Mouse (Mus musculus): ENCODE results near the gene Grip1. TPM values are rescaled to one million over a fixed set of nuclear protein-coding genes. Genes with fewer than 3 reads are reported as not detected.

Gene Grip1
- polyA plus RNA-seq, 1 experiment from 2014 or later, result 4.8 TPM

- H3K4me2 ChIP-seq (replicated peaks), result no peak overlapping the region
- H3K9me3 ChIP-seq (replicated peaks), result no peaks in the 10 kb centered on the region
- ATAC-seq (ENCODE audit: insufficient number of reproducible peaks, low FRiP score, low TSS enrichment, low read depth), result no peak
- H3K36me3 ChIP-seq, result no peaks in the 10 kb centered on the region
- no peak overlapping the region for H3K9ac ChIP-seq
- H3K27me3 ChIP-seq, result no peaks in the 10 kb centered on the region
- H3K4me3 ChIP-seq (replicated peaks), result no peak overlapping the region
- H3K4me1 ChIP-seq, result no peaks in the 10 kb centered on the region
- H3K27ac ChIP-seq (replicated peaks), result no peak overlapping the region
- WGBS, result 91% methylated on average over 5 of the region's 5 CpGs
Measured at GRCm38 (mm10) chr10:119808384-119808783, 354.8 kb downstream of the Grip1 start.

GRCm38 (mm10) chr10:119814087-119814486 is 360.5 kb downstream of the Grip1 start:
- H3K27ac ChIP-seq (replicated peaks), result no peak overlapping the region
- H3K4me3 ChIP-seq (replicated peaks), result no peak overlapping the region
- H3K9me3 ChIP-seq (replicated peaks), result no peaks in the 10 kb centered on the region
- ATAC-seq (ENCODE audit: insufficient number of reproducible peaks, low FRiP score, low TSS enrichment, low read depth), result no peak
- WGBS, result 67% methylated on average over 4 of the region's 4 CpGs
- no peaks in the 10 kb centered on the region for H3K36me3 ChIP-seq
- H3K27me3 ChIP-seq, result no peaks in the 10 kb centered on the region
- H3K4me1 ChIP-seq, result peaks cover 4% of the 10 kb centered on the region; the same call in 1 of the 2 replicates
- H3K9ac ChIP-seq, result no peak overlapping the region
- H3K4me2 ChIP-seq (replicated peaks), result no peak overlapping the region

GRCm38 (mm10) chr10:119816001-119816400 is 362.4 kb downstream of the Grip1 start:
- H3K27me3 ChIP-seq, result no peaks in the 10 kb centered on the region

GRCm38 (mm10) chr10:119818381-119818780 is 364.8 kb downstream of the Grip1 start:
- H3K9me3 ChIP-seq (replicated peaks), result no peaks in the 10 kb centered on the region
- peaks cover 13% of the 10 kb centered on the region; the same call in 1 of the 2 replicates for H3K4me1 ChIP-seq
- no peak overlapping the region for H3K9ac ChIP-seq
- no peak overlapping the region for H3K4me3 ChIP-seq (replicated peaks)
- no peak overlapping the region for H3K27ac ChIP-seq (replicated peaks)
- no peaks in the 10 kb centered on the region for H3K27me3 ChIP-seq
- no peaks in the 10 kb centered on the region for H3K36me3 ChIP-seq
- no peak overlapping the region for H3K4me2 ChIP-seq (replicated peaks)
- 58% methylated on average over 5 of the region's 5 CpGs for WGBS
- no peak for ATAC-seq (ENCODE audit: insufficient number of reproducible peaks, low FRiP score, low TSS enrichment, low read depth)

More at GRCm38 (mm10) chr10:119816001-119816400, 362.4 kb downstream of the Grip1 start:
- Histone ChIP-seq H3K36me3 (no peaks in the 10 kb centered on the region), H3K9ac (no peak overlapping the region), H3K4me3 (replicated peaks) (no peak overlapping the region), H3K9me3 (replicated peaks) (no peaks in the 10 kb centered on the region), H3K4me2 (replicated peaks) (no peak overlapping the region), H3K4me1 (peaks cover 13% of the 10 kb centered on the region; the same call in 1 of the 2 replicates), H3K27ac (replicated peaks) (no peak overlapping the region)
- 64% methylated on average over 5 of the region's 5 CpGs for WGBS
- ATAC-seq (ENCODE audit: insufficient number of reproducible peaks, low FRiP score, low TSS enrichment, low read depth), result no peak

- H3K9ac ChIP-seq, result no peak overlapping the region
- peaks cover 13% of the 10 kb centered on the region; the same call in 1 of the 2 replicates for H3K4me1 ChIP-seq
- H3K27ac ChIP-seq (replicated peaks), result no peak overlapping the region
- H3K9me3 ChIP-seq (replicated peaks), result no peaks in the 10 kb centered on the region
- no peaks in the 10 kb centered on the region for H3K27me3 ChIP-seq
- WGBS, result 24% methylated on average over 17 of the region's 17 CpGs
- peak overlapping the region; percentile 21 for H3K4me3 ChIP-seq (replicated peaks)
- no peak for ATAC-seq (ENCODE audit: insufficient number of reproducible peaks, low FRiP score, low TSS enrichment, low read depth)
- no peaks in the 10 kb centered on the region for H3K36me3 ChIP-seq
- peak overlapping the region; percentile 42 for H3K4me2 ChIP-seq (replicated peaks)
Measured at GRCm38 (mm10) chr10:119819102-119819681, 365.6 kb downstream of the Grip1 start.

- Histone ChIP-seq H3K27ac (replicated peaks) (no peak overlapping the region), H3K4me1 (peaks cover 13% of the 10 kb centered on the region; the same call in 1 of the 2 replicates), H3K4me3 (replicated peaks) (peak overlapping the region; percentile 21), H3K36me3 (no peaks in the 10 kb centered on the region), H3K4me2 (replicated peaks) (peak overlapping the region; percentile 42), H3K9ac (no peak overlapping the region), H3K9me3 (replicated peaks) (no peaks in the 10 kb centered on the region), H3K27me3 (no peaks in the 10 kb centered on the region)
- 16% methylated on average over 5 of the region's 5 CpGs for WGBS
- ATAC-seq (ENCODE audit: insufficient number of reproducible peaks, low FRiP score, low TSS enrichment, low read depth), result no peak
Measured at GRCm38 (mm10) chr10:119819740-119820139, 366.1 kb downstream of the Grip1 start.

GRCm38 (mm10) chr10:119820428-119820827 is 366.8 kb downstream of the Grip1 start:
- ATAC-seq (ENCODE audit: insufficient number of reproducible peaks, low FRiP score, low TSS enrichment, low read depth), result no peak
- no peaks in the 10 kb centered on the region for H3K36me3 ChIP-seq
- peaks cover 13% of the 10 kb centered on the region; the same call in 1 of the 2 replicates for H3K4me1 ChIP-seq
- H3K4me3 ChIP-seq (replicated peaks), result no peak overlapping the region
- 38% methylated on average over 4 of the region's 4 CpGs for WGBS
- no peaks in the 10 kb centered on the region for H3K27me3 ChIP-seq
- H3K27ac ChIP-seq (replicated peaks), result no peak overlapping the region
- no peak overlapping the region for H3K9ac ChIP-seq
- H3K9me3 ChIP-seq (replicated peaks), result no peaks in the 10 kb centered on the region
- H3K4me2 ChIP-seq (replicated peaks), result no peak overlapping the region

GRCm38 (mm10) chr10:119823691-119824090 is 370.1 kb downstream of the Grip1 start:
- WGBS, result 66% methylated on average over 7 of the region's 7 CpGs
- Histone ChIP-seq H3K9ac (no peak overlapping the region), H3K27ac (replicated peaks) (no peak overlapping the region), H3K4me2 (replicated peaks) (no peak overlapping the region), H3K4me3 (replicated peaks) (no peak overlapping the region), H3K27me3 (no peaks in the 10 kb centered on the region), H3K9me3 (replicated peaks) (no peaks in the 10 kb centered on the region), H3K4me1 (peaks cover 13% of the 10 kb centered on the region; the same call in 1 of the 2 replicates), H3K36me3 (no peaks in the 10 kb centered on the region)
- ATAC-seq (ENCODE audit: insufficient number of reproducible peaks, low FRiP score, low TSS enrichment, low read depth), result no peak

- no peaks in the 10 kb centered on the region for H3K27me3 ChIP-seq
- no peak overlapping the region for H3K9ac ChIP-seq
- 71% methylated on average over 11 of the region's 11 CpGs for WGBS
- H3K4me2 ChIP-seq (replicated peaks), result no peak overlapping the region
- no peaks in the 10 kb centered on the region for H3K9me3 ChIP-seq (replicated peaks)
- H3K36me3 ChIP-seq, result no peaks in the 10 kb centered on the region
- H3K4me3 ChIP-seq (replicated peaks), result no peak overlapping the region
- ATAC-seq (ENCODE audit: insufficient number of reproducible peaks, low FRiP score, low TSS enrichment, low read depth), result no peak
- peaks cover 4% of the 10 kb centered on the region; the same call in 1 of the 2 replicates for H3K4me1 ChIP-seq
- no peak overlapping the region for H3K27ac ChIP-seq (replicated peaks)
Measured at GRCm38 (mm10) chr10:119824521-119824920, 370.9 kb downstream of the Grip1 start.

- no peak overlapping the region for H3K27ac ChIP-seq (replicated peaks)
- H3K4me2 ChIP-seq (replicated peaks), result no peak overlapping the region
- H3K4me3 ChIP-seq (replicated peaks), result no peak overlapping the region
- no peaks in the 10 kb centered on the region for H3K27me3 ChIP-seq
- no peaks in the 10 kb centered on the region for H3K9me3 ChIP-seq (replicated peaks)
- no peak for ATAC-seq (ENCODE audit: insufficient number of reproducible peaks, low FRiP score, low TSS enrichment, low read depth)
- no peak overlapping the region for H3K9ac ChIP-seq
- no peaks in the 10 kb centered on the region for H3K36me3 ChIP-seq
- no peaks in the 10 kb centered on the region for H3K4me1 ChIP-seq
- 73% methylated on average over 6 of the region's 6 CpGs for WGBS
Measured at GRCm38 (mm10) chr10:119830388-119830956, 376.8 kb downstream of the Grip1 start.

- Histone ChIP-seq H3K9me3 (replicated peaks) (no peaks in the 10 kb centered on the region), H3K36me3 (no peaks in the 10 kb centered on the region), H3K27ac (replicated peaks) (no peak overlapping the region), H3K4me3 (replicated peaks) (no peak overlapping the region), H3K4me1 (no peaks in the 10 kb centered on the region), H3K4me2 (replicated peaks) (no peak overlapping the region), H3K9ac (no peak overlapping the region), H3K27me3 (no peaks in the 10 kb centered on the region)
- ATAC-seq (ENCODE audit: insufficient number of reproducible peaks, low FRiP score, low TSS enrichment, low read depth), result no peak
- WGBS, result 82% methylated on average over 1 of the region's 1 CpGs
Measured at GRCm38 (mm10) chr10:119831086-119831485, 377.5 kb downstream of the Grip1 start.

- Histone ChIP-seq H3K27me3 (no peaks in the 10 kb centered on the region), H3K9me3 (replicated peaks) (no peaks in the 10 kb centered on the region), H3K9ac (no peak overlapping the region), H3K27ac (replicated peaks) (no peak overlapping the region), H3K4me2 (replicated peaks) (no peak overlapping the region), H3K4me3 (replicated peaks) (no peak overlapping the region), H3K4me1 (no peaks in the 10 kb centered on the region), H3K36me3 (no peaks in the 10 kb centered on the region)
- 85% methylated on average over 5 of the region's 5 CpGs for WGBS
- ATAC-seq (ENCODE audit: insufficient number of reproducible peaks, low FRiP score, low TSS enrichment, low read depth), result no peak
Measured at GRCm38 (mm10) chr10:119833334-119833733, 379.7 kb downstream of the Grip1 start.
